Mouse (Mus musculus): ENCODE results near the gene Eif4ebp2. TPM values are rescaled to one million over a fixed set of nuclear protein-coding genes. Genes with fewer than 3 reads are reported as not detected.

The Eif4ebp2 gene
- polyA plus RNA-seq, 1 experiment from 2014 or later = 43.6 TPM

DNA sequence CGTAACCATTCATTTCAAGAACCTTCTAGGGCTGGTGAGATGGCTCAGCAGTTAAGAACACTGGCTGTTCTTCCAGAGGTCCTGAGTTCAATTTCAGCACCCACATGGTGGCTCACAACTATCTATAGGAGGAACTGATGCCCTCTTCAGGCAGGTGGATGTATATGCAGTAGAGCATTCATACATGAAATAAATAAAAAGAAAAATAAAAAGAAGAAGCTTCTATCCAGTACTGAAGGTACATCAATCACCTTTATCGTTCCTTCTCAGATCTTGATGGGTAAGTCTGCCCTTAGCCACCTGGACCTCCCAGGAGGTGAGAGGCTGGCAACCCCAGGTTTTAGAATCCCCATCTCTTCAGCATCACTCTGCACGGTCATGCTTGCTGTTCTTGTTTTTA lies 37.2 kb downstream of the Eif4ebp2 start:
- WGBS (ENCODE audit: insufficient replicate concordance) = 79% methylated on average over 3 of the region's 3 CpGs
- Histone ChIP-seq H3K27me3 (ENCODE audit: insufficient read depth, low read length) (peaks cover 38% of the 10 kb centered on the region), H3K4me1 (ENCODE audit: insufficient read depth) (peaks cover 26% of the 10 kb centered on the region), H3K4me3 (ENCODE audit: low read depth, low read length) (no peak overlapping the region), H3K9ac (replicated peaks) (no peak overlapping the region), H3K36me3 (replicated peaks; ENCODE audit: insufficient read depth, low read length) (no peaks in the 10 kb centered on the region), H3K9me3 (ENCODE audit: low read length) (no peaks in the 10 kb centered on the region), H3K27ac (ENCODE audit: low read depth) (no peak overlapping the region), H3K4me2 (ENCODE audit: low read depth, low read length) (no peak overlapping the region)
- ATAC-seq (no peak), DNase-seq (no peak)
- peak; percentile 33 for TF ChIP-seq CTCF (IDR thresholded peaks at IDR 0.05; ENCODE audit: low read depth)
- no peak for TF ChIP-seq EP300 (IDR thresholded peaks at IDR 0.05; ENCODE audit: low read depth)

DNA sequence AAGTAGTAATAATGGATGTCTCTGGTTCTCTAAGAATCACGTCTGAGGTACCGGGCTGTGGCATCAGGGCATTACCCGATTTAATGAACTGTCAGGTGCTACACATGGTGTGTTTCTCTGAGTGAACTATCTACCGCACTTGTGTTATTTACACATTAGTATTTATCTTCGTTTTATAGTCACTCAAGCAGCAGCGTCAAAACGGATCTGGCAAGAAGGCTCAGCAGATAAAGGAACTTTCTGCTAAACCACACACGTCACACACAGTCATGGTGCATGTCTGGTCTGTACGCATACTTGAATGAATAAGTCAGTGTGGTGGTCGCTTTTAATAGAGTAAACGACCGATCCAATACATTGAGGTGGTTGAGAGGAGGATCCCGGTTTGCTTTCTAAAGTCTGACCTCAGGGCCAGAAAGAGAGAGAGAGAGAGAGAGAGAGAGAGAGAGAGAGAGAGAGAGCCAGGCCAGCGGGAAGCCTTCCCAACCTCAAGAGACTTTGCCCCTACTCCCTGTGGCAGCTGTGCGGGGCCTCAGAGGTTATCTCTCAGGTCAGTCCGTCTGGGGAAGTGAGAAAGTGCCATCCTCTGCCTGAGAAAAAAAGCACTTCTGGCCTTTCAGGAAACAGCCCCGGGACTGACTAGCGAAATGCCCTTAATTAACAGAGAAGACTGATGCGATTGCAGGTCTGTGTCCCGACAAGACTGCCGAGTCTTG lies 39.4 kb downstream of the Eif4ebp2 start:
- Histone ChIP-seq H3K27ac (ENCODE audit: low read depth) (peak overlapping the region; percentile 90), H3K36me3 (replicated peaks; ENCODE audit: insufficient read depth, low read length) (no peaks in the 10 kb centered on the region), H3K4me1 (ENCODE audit: insufficient read depth) (peaks cover 22% of the 10 kb centered on the region), H3K9me3 (ENCODE audit: low read length) (no peaks in the 10 kb centered on the region), H3K4me2 (ENCODE audit: low read depth, low read length) (peak overlapping the region; percentile 61), H3K9ac (replicated peaks) (peak overlapping the region; percentile 58), H3K27me3 (ENCODE audit: insufficient read depth, low read length) (peaks cover 17% of the 10 kb centered on the region), H3K4me3 (ENCODE audit: low read depth, low read length) (no peak overlapping the region)
- ATAC-seq (peak; percentile 93), DNase-seq (peak; percentile 68)
- WGBS (ENCODE audit: insufficient replicate concordance) = 8% methylated on average over 21 of the region's 21 CpGs
- TF ChIP-seq CTCF (IDR thresholded peaks at IDR 0.05; ENCODE audit: low read depth) (no peak), EP300 (IDR thresholded peaks at IDR 0.05; ENCODE audit: low read depth) (peak; percentile 90)

DNA sequence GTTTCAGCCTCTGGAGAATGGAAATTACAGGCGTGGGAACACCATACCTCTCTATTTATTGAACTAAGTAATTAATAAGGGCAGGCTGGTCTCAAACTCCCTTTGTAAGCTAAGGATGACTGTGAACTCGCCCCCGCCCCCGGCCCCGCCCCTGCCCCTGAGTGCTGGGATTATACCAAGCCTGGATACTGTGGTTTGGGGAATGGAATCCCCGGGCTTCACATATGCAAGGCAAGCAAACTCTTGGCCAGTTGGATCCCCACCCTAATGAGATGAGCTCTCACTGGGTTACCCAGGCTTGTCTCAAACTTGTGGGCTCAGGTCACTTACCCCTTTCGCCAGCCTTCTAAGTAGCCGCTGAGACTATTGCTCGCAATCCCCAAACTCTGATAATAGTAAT lies 42.3 kb downstream of the Eif4ebp2 start:
- ATAC-seq (no peak), DNase-seq (no peak)
- Histone ChIP-seq H3K4me1 (ENCODE audit: insufficient read depth) (peaks cover 19% of the 10 kb centered on the region), H3K4me2 (ENCODE audit: low read depth, low read length) (no peak overlapping the region), H3K27me3 (ENCODE audit: insufficient read depth, low read length) (no peaks in the 10 kb centered on the region), H3K9me3 (ENCODE audit: low read length) (no peaks in the 10 kb centered on the region), H3K4me3 (ENCODE audit: low read depth, low read length) (no peak overlapping the region), H3K9ac (replicated peaks) (no peak overlapping the region), H3K36me3 (replicated peaks; ENCODE audit: insufficient read depth, low read length) (no peaks in the 10 kb centered on the region), H3K27ac (ENCODE audit: low read depth) (peak overlapping the region; percentile 20; the same call in 1 of the 2 replicates)
- TF ChIP-seq EP300 (IDR thresholded peaks at IDR 0.05; ENCODE audit: low read depth) (no peak), CTCF (IDR thresholded peaks at IDR 0.05; ENCODE audit: low read depth) (no peak)
- 51% methylated on average over 9 of the region's 9 CpGs for WGBS (ENCODE audit: insufficient replicate concordance)

DNA sequence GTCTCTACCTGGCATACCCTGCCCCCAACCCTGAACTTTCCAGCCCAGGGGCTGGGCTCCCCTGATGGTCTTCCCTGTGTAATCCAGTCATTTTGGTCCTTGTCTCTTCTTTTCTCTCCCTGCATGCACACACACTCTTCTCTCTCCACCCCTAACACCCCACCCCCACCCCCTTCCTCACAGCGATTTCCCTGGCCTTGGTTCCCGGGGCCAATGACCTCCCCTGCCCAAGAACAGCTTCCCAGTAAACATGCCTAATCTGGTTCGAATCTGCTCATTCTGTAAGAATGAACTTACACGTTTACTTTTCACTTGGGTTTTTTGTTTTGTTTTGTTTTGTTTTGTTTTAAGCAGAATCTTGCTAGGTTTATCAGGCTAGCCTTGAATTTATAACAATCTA lies 42.7 kb downstream of the Eif4ebp2 start:
- peak overlapping the region; percentile 20; the same call in 1 of the 2 replicates for H3K27ac ChIP-seq (ENCODE audit: low read depth)
- WGBS (ENCODE audit: insufficient replicate concordance) = 29% methylated on average over 4 of the region's 4 CpGs
- TF ChIP-seq CTCF (IDR thresholded peaks at IDR 0.05; ENCODE audit: low read depth) (no peak), EP300 (IDR thresholded peaks at IDR 0.05; ENCODE audit: low read depth) (no peak)
- no peak overlapping the region for H3K4me2 ChIP-seq (ENCODE audit: low read depth, low read length)
- H3K4me1 ChIP-seq (ENCODE audit: insufficient read depth) = peaks cover 19% of the 10 kb centered on the region
- DNase-seq = no peak
- H3K9ac ChIP-seq (replicated peaks) = no peak overlapping the region
- no peaks in the 10 kb centered on the region for H3K36me3 ChIP-seq (replicated peaks; ENCODE audit: insufficient read depth, low read length)
- 0 out of 2 replicates have a peak, but pooled peaks have one; percentile 12 for ATAC-seq
- no peaks in the 10 kb centered on the region for H3K27me3 ChIP-seq (ENCODE audit: insufficient read depth, low read length)
- no peaks in the 10 kb centered on the region for H3K9me3 ChIP-seq (ENCODE audit: low read length)
- H3K4me3 ChIP-seq (ENCODE audit: low read depth, low read length) = no peak overlapping the region

DNA sequence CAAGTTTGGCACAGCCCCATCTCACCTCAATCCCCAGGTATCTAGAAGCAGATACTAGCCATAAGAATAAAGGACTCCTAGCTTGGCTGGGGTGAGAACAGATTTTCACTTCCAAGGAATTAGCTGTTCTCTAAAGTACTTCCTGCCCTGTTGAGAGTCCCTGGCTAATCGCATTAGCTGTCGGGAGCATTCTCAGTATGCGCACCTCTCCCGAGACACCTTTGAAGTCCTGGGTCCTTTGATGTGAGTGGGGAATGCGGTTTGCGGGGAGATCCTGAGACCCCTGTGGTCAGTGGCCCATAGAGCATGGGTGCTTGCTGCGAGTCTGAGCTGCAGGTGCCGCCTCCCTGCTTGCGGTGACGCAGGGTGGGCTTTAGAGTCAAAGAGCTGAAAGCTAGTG lies 46.5 kb downstream of the Eif4ebp2 start:
- Histone ChIP-seq H3K4me1 (ENCODE audit: insufficient read depth) (peaks cover 6% of the 10 kb centered on the region; the same call in 1 of the 2 replicates), H3K4me3 (ENCODE audit: low read depth, low read length) (no peak overlapping the region), H3K4me2 (ENCODE audit: low read depth, low read length) (no peak overlapping the region), H3K27me3 (ENCODE audit: insufficient read depth, low read length) (no peaks in the 10 kb centered on the region), H3K9ac (replicated peaks) (no peak overlapping the region), H3K27ac (ENCODE audit: low read depth) (no peak overlapping the region), H3K36me3 (replicated peaks; ENCODE audit: insufficient read depth, low read length) (no peaks in the 10 kb centered on the region), H3K9me3 (ENCODE audit: low read length) (no peaks in the 10 kb centered on the region)
- 28% methylated on average over 10 of the region's 10 CpGs for WGBS (ENCODE audit: insufficient replicate concordance)
- ATAC-seq = no peak
- no peak for TF ChIP-seq CTCF (IDR thresholded peaks at IDR 0.05; ENCODE audit: low read depth)
- no peak for TF ChIP-seq EP300 (IDR thresholded peaks at IDR 0.05; ENCODE audit: low read depth)
- no peak for DNase-seq

DNA sequence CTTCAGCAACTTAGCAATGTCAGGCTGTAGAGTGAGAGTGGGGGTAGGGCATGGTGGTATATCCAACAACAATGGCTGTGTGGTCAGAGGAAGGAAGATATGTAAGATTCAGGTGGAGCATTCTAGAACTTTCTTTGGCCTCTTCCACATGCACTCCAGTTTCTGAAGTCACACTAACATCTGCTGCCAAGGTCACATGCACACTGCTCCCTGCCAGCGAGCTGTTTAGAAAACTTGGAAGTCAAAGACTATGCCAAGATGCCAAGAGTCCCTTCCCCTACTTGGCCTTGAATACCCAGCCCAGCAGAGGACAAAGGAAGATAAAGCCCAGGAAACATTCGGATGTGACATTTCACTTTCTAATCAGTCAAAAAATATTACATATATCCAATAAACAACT lies 49.5 kb downstream of the Eif4ebp2 start:
- ATAC-seq (no peak), DNase-seq (no peak)
- WGBS (ENCODE audit: insufficient replicate concordance) = 68% methylated on average over 2 of the region's 2 CpGs
- no peak overlapping the region for H3K4me2 ChIP-seq (ENCODE audit: low read depth, low read length)
- H3K4me3 ChIP-seq (ENCODE audit: low read depth, low read length) = no peak overlapping the region
- TF ChIP-seq CTCF (IDR thresholded peaks at IDR 0.05; ENCODE audit: low read depth) (no peak), EP300 (IDR thresholded peaks at IDR 0.05; ENCODE audit: low read depth) (no peak)
- no peak overlapping the region for H3K9ac ChIP-seq (replicated peaks)
- H3K4me1 ChIP-seq (ENCODE audit: insufficient read depth) = no peaks in the 10 kb centered on the region
- H3K36me3 ChIP-seq (replicated peaks; ENCODE audit: insufficient read depth, low read length) = no peaks in the 10 kb centered on the region
- no peak overlapping the region for H3K27ac ChIP-seq (ENCODE audit: low read depth)
- H3K27me3 ChIP-seq (ENCODE audit: insufficient read depth, low read length) = no peaks in the 10 kb centered on the region
- no peaks in the 10 kb centered on the region for H3K9me3 ChIP-seq (ENCODE audit: low read length)

Data from liver, postnatal 0 days (tissue).